In genomic region chr12:97326582-97326981, GRCm38 (mm10) we compare ENCODE assay signal across 18 mouse cellular contexts.
DNase-seq lines count a peak whose midpoint lies in the region; ATAC-seq lines count a peak whose summit lies in the region.
"Had no signal": no experiment of that assay in that cellular context is flagged by ENCODE, and none has a peak within 500 bp of the region (broad histone marks: within the 10 kb centered on the region; RNA-seq: fewer than 3 reads in every experiment).

No protein-coding gene starts in this region.

- no peaks in the 10 kb centered on the region for H3K9me3 ChIP-seq in kidney, embryonic 14.5 days (ENCODE audit: control insufficient read depth, low read length)
- H3K9me3 ChIP-seq: limb, embryonic 13.5 days; liver, embryonic 15.5 days had no signal

- ATAC-seq in kidney, embryonic 14.5 days (ENCODE audit: low FRiP score, low TSS enrichment) = no peak
- ATAC-seq: hindbrain, embryonic 16.5 days had no signal

- no peaks in the 10 kb centered on the region for H3K36me3 ChIP-seq in kidney, embryonic 14.5 days (ENCODE audit: control insufficient read depth, insufficient read depth, low read length)
- H3K36me3 ChIP-seq: G1E; limb, embryonic 13.5 days; liver, embryonic 15.5 days had no signal

- WGBS in kidney, embryonic 14.5 days = 69% methylated on average over 3 of the region's 3 CpGs

- no peak overlapping the region for H3K27ac ChIP-seq in kidney, embryonic 14.5 days (ENCODE audit: low read depth, low read length)
- H3K27ac ChIP-seq: limb, embryonic 13.5 days; liver, embryonic 15.5 days had no signal

- peak; percentile 25 to 30 for DNase-seq in frontal cortex, adult 2 months (ENCODE audit: extremely low spot score in 1 of 2, low spot score in 1 of 2)
- DNase-seq in frontal cortex, postnatal 25 days (ENCODE audit: low spot score in 2 of 2) = no peak
- DNase-seq in fibroblast of lung, adult 2 months (ENCODE audit: low read depth) = peak; percentile 13
- DNase-seq in layer of hippocampus, adult 9-11 months = peak; percentile 59
- peak; percentile 23 to 52 for DNase-seq in right cerebral cortex, postnatal 10 days (ENCODE audit: low spot score in 2 of 2)
- no peak for DNase-seq in urinary bladder, postnatal 4 days (ENCODE audit: low spot score in 2 of 2)
- no peak for DNase-seq in natural killer cell, adult 2 months (ENCODE audit: low spot score in 2 of 2)
- DNase-seq: adrenal gland, adult 8-10 months; cerebellum, adult 9-11 months; gastrocnemius, postnatal 14 days; kidney, adult 8-10 months; lung, postnatal 10 days; thymus, adult 2 months had no signal

- H3K4me1 ChIP-seq in kidney, embryonic 14.5 days (ENCODE audit: control insufficient read depth, insufficient read depth, low read length) = no peaks in the 10 kb centered on the region
- H3K4me1 ChIP-seq: limb, embryonic 13.5 days; liver, embryonic 15.5 days had no signal

- no peak overlapping the region for H3K4me2 ChIP-seq in kidney, embryonic 14.5 days (replicated peaks; ENCODE audit: low read depth, low read length)
- H3K4me2 ChIP-seq: limb, embryonic 13.5 days; liver, embryonic 15.5 days had no signal

- no peak overlapping the region for H3K9ac ChIP-seq in kidney, embryonic 14.5 days (ENCODE audit: low read depth, low read length)
- H3K9ac ChIP-seq: limb, embryonic 13.5 days; liver, embryonic 15.5 days had no signal

- H3K27me3 ChIP-seq in kidney, embryonic 14.5 days (ENCODE audit: control insufficient read depth, insufficient read depth, low read length) = no peaks in the 10 kb centered on the region
- H3K27me3 ChIP-seq: limb, embryonic 13.5 days; liver, embryonic 15.5 days had no signal

- no peak overlapping the region for H3K4me3 ChIP-seq in kidney, embryonic 14.5 days (ENCODE audit: low read length)
- H3K4me3 ChIP-seq: limb, embryonic 13.5 days; liver, embryonic 15.5 days had no signal

Comparison
In these comparisons a context has a peak if more than half of its experiments do, and no peak if none do; other contexts are left out.
1. DNase-seq: peak in frontal cortex, adult 2 months (2 of 2), fibroblast of lung, adult 2 months (single experiment), layer of hippocampus, adult 9-11 months (single experiment) and right cerebral cortex, postnatal 10 days (2 of 2); none in frontal cortex, postnatal 25 days (0 of 2), urinary bladder, postnatal 4 days (0 of 2) and natural killer cell, adult 2 months (0 of 2).